Mouse (Mus musculus) kidney, embryonic 16.5 days (tissue): ENCODE results near the gene Rnh1. TPM values are rescaled to one million over a fixed set of nuclear protein-coding genes. Genes with fewer than 3 reads are reported as not detected.
A peak's percentile ranks its signal among the peaks of the same experiment; 100 is the strongest.

Source experiments
- ATAC-seq: fragments of 200-750 bp; cut with Nextera tagmentation; 2 replicates; pipeline ENCODE4 v1.8.0; 2017; ENCODE audit warnings: moderate TSS enrichment; ENCODE audit not compliant: low FRiP score, low TSS enrichment
- H3K27ac ChIP-seq: fragments of 300-500 bp; sonication (generic); 2 replicates; pipeline ENCODE4 v1.5.1; 2014; ENCODE audit warnings: low read length
- H3K27me3 ChIP-seq: fragments of 300-500 bp; sonication (generic); 2 replicates; pipeline ENCODE4 v1.6.1; 2014; ENCODE audit warnings: low read length, control low read depth, mixed read lengths; ENCODE audit not compliant: insufficient read depth
- H3K36me3 ChIP-seq: fragments of 300-500 bp; sonication (generic); 2 replicates; pipeline ENCODE4 v1.6.1; 2014; ENCODE audit warnings: low read length, control low read depth, mixed read lengths; ENCODE audit not compliant: insufficient read depth
- H3K4me1 ChIP-seq: fragments of 300-500 bp; sonication (generic); 2 replicates; pipeline ENCODE4 v1.6.1; 2014; ENCODE audit warnings: low read length, control low read depth, mixed read lengths; ENCODE audit not compliant: insufficient read depth
- H3K4me2 ChIP-seq: fragments of 300-500 bp; sonication (generic); replicated peaks from 2 replicates; pipeline ENCODE4 v1.6.1; 2014; ENCODE audit warnings: low read depth, low read length
- H3K4me3 ChIP-seq: fragments of 300-500 bp; sonication (generic); 2 replicates; pipeline ENCODE4 v1.5.1; 2014; ENCODE audit warnings: mild to moderate bottlenecking, low read length
- H3K9ac ChIP-seq: fragments of 300-500 bp; sonication (generic); replicated peaks from 2 replicates; pipeline ENCODE4 v1.6.1; 2014; ENCODE audit warnings: low read length
- H3K9me3 ChIP-seq: fragments of 300-500 bp; sonication (generic); 2 replicates; pipeline ENCODE4 v1.6.1; 2016; ENCODE audit warnings: low read length, control low read depth
- WGBS: fragments of 180-500 bp; shearing (Covaris S2); extraction: QIAGEN DNeasy Blood & Tissue Kit; methylation state at CpG from one replicate; pipeline ENCODE4 v1.1.7; 2014; 5-methylcytosine and 5-hydroxymethylcytosine counted together
- polyA plus RNA-seq: library from polyadenylated mRNA; unstranded; fragments of >200 nt; fragmentation: Nextera tagmentation; extraction: Ambion mirVana; gene quantifications from 2 replicates; pipeline ENCODE4 v1.2.1, GENCODE M21; 2015

Gene Rnh1
- polyA plus RNA-seq, 1 experiment from 2014 or later, result 155 TPM

GRCm38 (mm10) chr7:141191796-141192685 lies 19.4 kb upstream of the Rnh1 start:
- Histone ChIP-seq H3K4me2 (peak overlapping the region; percentile 97), H3K9me3 (no peaks in the 10 kb centered on the region), H3K4me1 (peaks cover 25% of the 10 kb centered on the region), H3K9ac (peak overlapping the region; percentile 17; the same call in 1 of the 2 replicates), H3K27ac (no peak overlapping the region), H3K36me3 (peaks cover 34% of the 10 kb centered on the region), H3K27me3 (no peaks in the 10 kb centered on the region), H3K4me3 (no peak overlapping the region; the same call in 1 of the 2 replicates)
- ATAC-seq, result no peak
- WGBS, result 87% methylated on average over 24 of the region's 24 CpGs

- H3K27me3 ChIP-seq, result no peaks in the 10 kb centered on the region
- 75% methylated on average over 14 of the region's 14 CpGs for WGBS
- H3K4me3 ChIP-seq, result no peak overlapping the region
- peaks cover 34% of the 10 kb centered on the region for H3K36me3 ChIP-seq
- H3K9me3 ChIP-seq, result no peaks in the 10 kb centered on the region
- no peak overlapping the region; the same call in 1 of the 2 replicates for H3K27ac ChIP-seq
- H3K9ac ChIP-seq, result no peak overlapping the region
- peaks cover 25% of the 10 kb centered on the region for H3K4me1 ChIP-seq
- H3K4me2 ChIP-seq, result no peak overlapping the region
- ATAC-seq, result no peak
Observed at GRCm38 (mm10) chr7:141191036-141191435, 18.4 kb upstream of the Rnh1 start.

GRCm38 (mm10) chr7:141190220-141190619 lies 17.6 kb upstream of the Rnh1 start:
- Histone ChIP-seq H3K4me2 (no peak overlapping the region), H3K27me3 (no peaks in the 10 kb centered on the region), H3K9me3 (no peaks in the 10 kb centered on the region), H3K4me3 (no peak overlapping the region), H3K27ac (no peak overlapping the region), H3K4me1 (peaks cover 20% of the 10 kb centered on the region), H3K9ac (no peak overlapping the region), H3K36me3 (peaks cover 34% of the 10 kb centered on the region)
- no peak for ATAC-seq
- 89% methylated on average over 3 of the region's 3 CpGs for WGBS

- no peak for ATAC-seq
- peaks cover 17% of the 10 kb centered on the region for H3K4me1 ChIP-seq
- no peak overlapping the region for H3K4me3 ChIP-seq
- no peak overlapping the region for H3K9ac ChIP-seq
- H3K36me3 ChIP-seq, result peaks cover 34% of the 10 kb centered on the region
- H3K27ac ChIP-seq, result no peak overlapping the region
- no peaks in the 10 kb centered on the region for H3K27me3 ChIP-seq
- WGBS, result 91% methylated on average over 3 of the region's 3 CpGs
- no peak overlapping the region for H3K4me2 ChIP-seq
- no peaks in the 10 kb centered on the region for H3K9me3 ChIP-seq
Observed at GRCm38 (mm10) chr7:141188733-141189132, 16.1 kb upstream of the Rnh1 start.

- Histone ChIP-seq H3K4me3 (no peak overlapping the region), H3K9ac (no peak overlapping the region), H3K36me3 (peaks cover 34% of the 10 kb centered on the region), H3K9me3 (no peaks in the 10 kb centered on the region), H3K27me3 (no peaks in the 10 kb centered on the region), H3K27ac (no peak overlapping the region), H3K4me1 (peaks cover 17% of the 10 kb centered on the region), H3K4me2 (no peak overlapping the region)
- ATAC-seq, result no peak
- 80% methylated on average over 3 of the region's 3 CpGs for WGBS
Observed at GRCm38 (mm10) chr7:141188194-141188593, 15.5 kb upstream of the Rnh1 start.

GRCm38 (mm10) chr7:141176173-141176572 lies 3.5 kb upstream of the Rnh1 start:
- WGBS, result 1% methylated on average over 8 of the region's 8 CpGs
- H3K4me3 ChIP-seq, result no peak overlapping the region
- H3K4me1 ChIP-seq, result peaks cover 8% of the 10 kb centered on the region
- H3K9me3 ChIP-seq, result no peaks in the 10 kb centered on the region; the same call in 1 of the 2 replicates
- H3K36me3 ChIP-seq, result no peaks in the 10 kb centered on the region
- no peak for ATAC-seq
- H3K27me3 ChIP-seq, result no peaks in the 10 kb centered on the region
- no peak overlapping the region for H3K27ac ChIP-seq
- no peak overlapping the region for H3K9ac ChIP-seq
- no peak overlapping the region for H3K4me2 ChIP-seq

GRCm38 (mm10) chr7:141175068-141175467 lies 2.4 kb upstream of the Rnh1 start:
- WGBS, result 89% methylated on average over 4 of the region's 4 CpGs
- H3K4me2 ChIP-seq, result no peak overlapping the region
- no peak overlapping the region for H3K9ac ChIP-seq
- no peaks in the 10 kb centered on the region for H3K27me3 ChIP-seq
- no peak overlapping the region for H3K4me3 ChIP-seq
- ATAC-seq, result no peak
- H3K9me3 ChIP-seq, result no peaks in the 10 kb centered on the region; the same call in 1 of the 2 replicates
- no peaks in the 10 kb centered on the region for H3K36me3 ChIP-seq
- peaks cover 8% of the 10 kb centered on the region for H3K4me1 ChIP-seq
- H3K27ac ChIP-seq, result no peak overlapping the region

GRCm38 (mm10) chr7:141173323-141173850 lies 730 bp upstream of the Rnh1 start:
- peak overlapping the region; percentile 76 for H3K4me2 ChIP-seq
- no peaks in the 10 kb centered on the region for H3K27me3 ChIP-seq
- H3K4me1 ChIP-seq, result peaks cover 16% of the 10 kb centered on the region
- WGBS, result 74% methylated on average over 5 of the region's 5 CpGs
- H3K36me3 ChIP-seq, result no peaks in the 10 kb centered on the region
- ATAC-seq, result no peak
- H3K9me3 ChIP-seq, result no peaks in the 10 kb centered on the region; the same call in 1 of the 2 replicates
- H3K27ac ChIP-seq, result peak overlapping the region; percentile 98
- H3K9ac ChIP-seq, result peak overlapping the region; percentile 82
- peak overlapping the region; percentile 66 for H3K4me3 ChIP-seq

GRCm38 (mm10) chr7:141169866-141170265 lies 2.8 kb downstream of the Rnh1 start:
- peaks cover 25% of the 10 kb centered on the region for H3K4me1 ChIP-seq
- no peak overlapping the region for H3K4me3 ChIP-seq
- H3K27me3 ChIP-seq, result no peaks in the 10 kb centered on the region
- no peak for ATAC-seq
- H3K4me2 ChIP-seq, result no peak overlapping the region
- peaks cover 10% of the 10 kb centered on the region; the same call in 1 of the 2 replicates for H3K36me3 ChIP-seq
- no peaks in the 10 kb centered on the region; the same call in 1 of the 2 replicates for H3K9me3 ChIP-seq
- H3K9ac ChIP-seq, result no peak overlapping the region
- H3K27ac ChIP-seq, result no peak overlapping the region

- WGBS, result 68% methylated on average over 1 of the region's 1 CpGs
- ATAC-seq, result no peak
- H3K4me2 ChIP-seq, result no peak overlapping the region; the same call in 1 of the 2 replicates
Observed at GRCm38 (mm10) chr7:141169300-141169699, 3.4 kb downstream of the Rnh1 start.

More at GRCm38 (mm10) chr7:141169300-141169699, 3.4 kb downstream of the Rnh1 start:
- peaks cover 25% of the 10 kb centered on the region for H3K4me1 ChIP-seq
- no peaks in the 10 kb centered on the region; the same call in 1 of the 2 replicates for H3K9me3 ChIP-seq
- H3K27ac ChIP-seq, result peak overlapping the region; percentile 78; the same call in 1 of the 2 replicates
- H3K4me3 ChIP-seq, result no peak overlapping the region
- peaks cover 15% of the 10 kb centered on the region for H3K36me3 ChIP-seq
- H3K27me3 ChIP-seq, result no peaks in the 10 kb centered on the region
- H3K9ac ChIP-seq, result peak overlapping the region; percentile 73
